Mouse (Mus musculus): ENCODE data around the gene Cpeb3.
A peak's percentile ranks its signal among the peaks of the same experiment; 100 is the strongest.

Gene Cpeb3

DNA sequence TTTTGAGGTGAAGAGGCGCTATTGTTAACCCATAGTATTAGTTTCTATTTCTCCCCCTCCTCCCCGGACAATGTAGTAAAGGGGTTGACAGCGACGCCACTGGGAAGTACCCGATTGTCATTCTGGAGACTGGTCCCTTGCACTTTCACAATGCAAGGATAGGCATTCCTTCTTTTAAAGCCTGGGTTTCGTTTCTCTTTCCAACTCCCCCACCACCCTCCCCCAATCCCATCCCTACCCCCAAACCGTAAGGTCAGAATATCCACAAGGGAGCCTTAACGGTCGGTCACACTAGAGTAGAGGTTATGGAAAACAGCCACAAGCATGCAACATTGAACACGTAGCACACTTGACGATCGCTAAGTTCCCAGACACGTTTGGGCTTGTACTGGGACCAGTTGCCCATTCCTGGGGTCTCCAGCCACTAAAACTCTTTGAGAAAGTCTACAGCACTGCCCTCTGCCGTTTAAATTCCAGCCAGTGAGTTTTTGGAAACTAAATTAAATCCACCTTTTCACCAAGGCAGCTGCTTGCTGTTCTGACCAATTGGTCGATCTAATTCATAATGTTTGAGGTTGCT is at the start of gene Cpeb3:
Gene Cpeb3, minus strand, starts transcription at position 426 of the 580 bp plus-strand sequence.
- Histone ChIP-seq H3K27me3 (ENCODE audit: insufficient read depth, low read length) (peaks cover 7% of the 10 kb centered on the region; the same call in 1 of the 2 replicates), H3K4me3 (replicated peaks; ENCODE audit: low read length) (peak within 1 kb of the TSS; percentile 99), H3K9me3 (ENCODE audit: low read length) (no peaks in the 10 kb centered on the region), H3K36me3 (ENCODE audit: insufficient read depth, low read length) (peaks cover 33% of the 10 kb centered on the region), H3K4me1 (replicated peaks; ENCODE audit: low read depth, low read length) (peaks cover 41% of the 10 kb centered on the region)
- TF ChIP-seq CTCF (conservative IDR thresholded peaks at IDR 0.05; ENCODE audit: low read length) = no peak; the same call in 1 of the 2 replicates
- no peak for TF ChIP-seq POU5F1 (IDR thresholded peaks at IDR 0.05; ENCODE audit: borderline replicate concordance, low read length)
- TF ChIP-seq NANOG (IDR thresholded peaks at IDR 0.05; ENCODE audit: borderline replicate concordance, low read length) = no peak

GRCm38 (mm10) chr19:37255321-37255720 is 46.9 kb upstream of the Cpeb3 start:
- Histone ChIP-seq H3K36me3 (ENCODE audit: insufficient read depth, low read length) (no peaks in the 10 kb centered on the region), H3K4me3 (replicated peaks; ENCODE audit: low read length) (no peak overlapping the region), H3K9me3 (ENCODE audit: low read length) (no peaks in the 10 kb centered on the region), H3K4me1 (replicated peaks; ENCODE audit: low read depth, low read length) (peaks cover 21% of the 10 kb centered on the region), H3K27me3 (ENCODE audit: insufficient read depth, low read length) (no peaks in the 10 kb centered on the region; the same call in 1 of the 2 replicates)
- 0 out of 2 replicates have a peak, but pooled peaks have one; percentile 4 for TF ChIP-seq CTCF (conservative IDR thresholded peaks at IDR 0.05; ENCODE audit: low read length)
- TF ChIP-seq POU5F1 (IDR thresholded peaks at IDR 0.05; ENCODE audit: borderline replicate concordance, low read length) = no peak

- Histone ChIP-seq H3K27me3 (ENCODE audit: insufficient read depth, low read length) (no peaks in the 10 kb centered on the region), H3K9me3 (ENCODE audit: low read length) (no peaks in the 10 kb centered on the region), H3K4me3 (replicated peaks; ENCODE audit: low read length) (peak overlapping the region; percentile 53), H3K36me3 (ENCODE audit: insufficient read depth, low read length) (no peaks in the 10 kb centered on the region), H3K4me1 (replicated peaks; ENCODE audit: low read depth, low read length) (peaks cover 12% of the 10 kb centered on the region)
- TF ChIP-seq CTCF (conservative IDR thresholded peaks at IDR 0.05; ENCODE audit: low read length) = no peak
- TF ChIP-seq NANOG (IDR thresholded peaks at IDR 0.05; ENCODE audit: borderline replicate concordance, low read length) = no peak
- no peak for TF ChIP-seq POU5F1 (IDR thresholded peaks at IDR 0.05; ENCODE audit: borderline replicate concordance, low read length)
These were observed 43.7 kb upstream of the Cpeb3 start for GRCm38 (mm10) chr19:37252104-37252503.

DNA sequence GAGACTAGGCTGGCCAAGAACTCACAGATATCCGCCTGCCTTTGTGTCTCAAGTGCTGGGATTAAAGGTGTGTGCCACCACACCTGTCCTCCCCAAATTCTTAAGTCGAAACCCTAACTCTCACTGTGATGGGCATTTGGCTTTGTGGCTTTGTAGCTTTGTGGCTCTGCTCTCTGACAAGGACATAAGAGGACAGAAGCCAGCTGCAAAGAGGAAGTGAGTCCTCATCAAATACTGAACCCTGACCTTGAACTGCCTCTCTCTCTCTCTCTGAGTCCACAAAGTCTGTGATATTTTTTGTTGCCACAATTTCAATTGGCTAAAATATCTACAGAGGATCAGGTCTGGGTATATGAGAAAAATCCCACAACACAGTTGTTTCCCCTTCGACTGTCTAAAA is 39.8 kb upstream of the Cpeb3 start:
- H3K36me3 ChIP-seq (ENCODE audit: insufficient read depth, low read length) = no peaks in the 10 kb centered on the region
- TF ChIP-seq POU5F1 (IDR thresholded peaks at IDR 0.05; ENCODE audit: borderline replicate concordance, low read length) (no peak), NANOG (IDR thresholded peaks at IDR 0.05; ENCODE audit: borderline replicate concordance, low read length) (no peak), CTCF (conservative IDR thresholded peaks at IDR 0.05; ENCODE audit: low read length) (no peak)
- H3K27me3 ChIP-seq (ENCODE audit: insufficient read depth, low read length) = no peaks in the 10 kb centered on the region
- H3K4me1 ChIP-seq (replicated peaks; ENCODE audit: low read depth, low read length) = peaks cover 12% of the 10 kb centered on the region
- no peak overlapping the region for H3K4me3 ChIP-seq (replicated peaks; ENCODE audit: low read length)
- H3K9me3 ChIP-seq (ENCODE audit: low read length) = no peaks in the 10 kb centered on the region

DNA sequence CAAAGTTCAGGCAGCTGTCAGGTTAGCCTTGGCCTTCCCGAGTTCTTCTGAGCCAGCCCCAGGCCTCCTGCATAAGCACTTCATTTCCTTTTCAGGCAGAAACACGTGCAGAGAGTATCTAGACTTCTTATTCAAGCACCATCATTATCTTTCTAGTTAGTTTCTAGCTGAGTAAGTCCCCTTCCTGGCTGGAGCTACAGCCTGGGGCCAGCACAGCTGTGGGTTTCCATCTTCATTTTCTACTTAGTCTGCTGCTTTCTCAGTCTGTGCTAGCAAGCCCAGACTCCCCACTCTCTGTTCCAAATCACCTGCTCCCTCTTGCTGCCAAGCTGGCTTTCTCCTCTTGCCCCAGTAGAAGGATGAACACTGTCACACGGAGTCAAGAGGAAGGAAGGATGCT is 38.5 kb upstream of the Cpeb3 start:
- no peaks in the 10 kb centered on the region for H3K9me3 ChIP-seq (ENCODE audit: low read length)
- no peaks in the 10 kb centered on the region for H3K27me3 ChIP-seq (ENCODE audit: insufficient read depth, low read length)
- peaks cover 4% of the 10 kb centered on the region for H3K4me1 ChIP-seq (replicated peaks; ENCODE audit: low read depth, low read length)
- no peak overlapping the region for H3K4me3 ChIP-seq (replicated peaks; ENCODE audit: low read length)
- TF ChIP-seq POU5F1 (IDR thresholded peaks at IDR 0.05; ENCODE audit: borderline replicate concordance, low read length) (no peak), NANOG (IDR thresholded peaks at IDR 0.05; ENCODE audit: borderline replicate concordance, low read length) (no peak), CTCF (conservative IDR thresholded peaks at IDR 0.05; ENCODE audit: low read length) (no peak)
- no peaks in the 10 kb centered on the region for H3K36me3 ChIP-seq (ENCODE audit: insufficient read depth, low read length)

- Histone ChIP-seq H3K4me1 (replicated peaks; ENCODE audit: low read depth, low read length) (peaks cover 13% of the 10 kb centered on the region), H3K36me3 (ENCODE audit: insufficient read depth, low read length) (no peaks in the 10 kb centered on the region), H3K4me3 (replicated peaks; ENCODE audit: low read length) (no peak overlapping the region), H3K27me3 (ENCODE audit: insufficient read depth, low read length) (no peaks in the 10 kb centered on the region), H3K9me3 (ENCODE audit: low read length) (no peaks in the 10 kb centered on the region)
- TF ChIP-seq CTCF (conservative IDR thresholded peaks at IDR 0.05; ENCODE audit: low read length) = no peak
- no peak for TF ChIP-seq NANOG (IDR thresholded peaks at IDR 0.05; ENCODE audit: borderline replicate concordance, low read length)
- no peak for TF ChIP-seq POU5F1 (IDR thresholded peaks at IDR 0.05; ENCODE audit: borderline replicate concordance, low read length)
These were observed 34.3 kb upstream of the Cpeb3 start for GRCm38 (mm10) chr19:37242707-37243106.

DNA sequence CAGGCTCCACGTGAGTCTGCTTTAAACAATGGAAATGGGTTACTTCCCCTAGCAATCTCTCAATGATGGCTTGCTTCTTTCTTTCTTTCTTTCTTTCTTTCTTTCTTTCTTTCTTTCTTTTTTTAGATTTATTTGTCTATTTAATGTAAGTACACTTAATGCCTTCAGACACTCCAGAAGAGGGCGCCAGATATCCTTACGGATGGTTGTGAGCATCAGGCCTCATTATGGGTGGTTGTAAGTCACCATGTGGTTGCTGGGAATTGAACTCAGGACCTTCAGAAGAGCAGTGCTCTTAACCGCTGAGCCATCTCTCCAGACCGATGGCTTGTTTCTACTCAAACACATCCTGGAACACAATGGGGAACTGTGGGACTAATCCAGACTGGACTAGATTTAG is 32.8 kb upstream of the Cpeb3 start:
- Histone ChIP-seq H3K9me3 (ENCODE audit: low read length) (no peaks in the 10 kb centered on the region), H3K4me1 (replicated peaks; ENCODE audit: low read depth, low read length) (peaks cover 14% of the 10 kb centered on the region), H3K36me3 (ENCODE audit: insufficient read depth, low read length) (no peaks in the 10 kb centered on the region), H3K27me3 (ENCODE audit: insufficient read depth, low read length) (peaks cover 10% of the 10 kb centered on the region), H3K4me3 (replicated peaks; ENCODE audit: low read length) (no peak overlapping the region)
- peak; percentile 35 for TF ChIP-seq CTCF (conservative IDR thresholded peaks at IDR 0.05; ENCODE audit: low read length)
- no peak for TF ChIP-seq NANOG (IDR thresholded peaks at IDR 0.05; ENCODE audit: borderline replicate concordance, low read length)

DNA sequence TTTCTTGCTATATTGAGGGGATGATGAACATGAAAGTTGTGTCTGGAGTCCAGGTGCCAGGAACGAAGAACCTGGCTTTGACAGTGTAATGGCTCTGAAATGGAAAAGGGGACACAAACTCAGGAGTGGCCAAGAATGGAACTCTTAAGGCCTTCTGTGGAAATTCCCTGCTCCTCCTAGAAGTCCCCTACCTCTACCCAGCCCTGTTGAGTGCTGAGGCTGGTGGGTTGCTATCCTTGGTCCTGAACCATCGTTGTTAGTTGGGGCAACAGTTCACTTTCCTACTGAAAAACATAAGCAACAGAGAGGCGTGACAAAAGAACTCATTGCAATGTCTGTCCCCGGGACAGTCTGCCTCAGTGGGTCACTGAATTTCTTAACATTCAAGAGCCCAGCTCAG is 30.7 kb upstream of the Cpeb3 start:
- peaks cover 29% of the 10 kb centered on the region for H3K27me3 ChIP-seq (ENCODE audit: insufficient read depth, low read length)

DNA sequence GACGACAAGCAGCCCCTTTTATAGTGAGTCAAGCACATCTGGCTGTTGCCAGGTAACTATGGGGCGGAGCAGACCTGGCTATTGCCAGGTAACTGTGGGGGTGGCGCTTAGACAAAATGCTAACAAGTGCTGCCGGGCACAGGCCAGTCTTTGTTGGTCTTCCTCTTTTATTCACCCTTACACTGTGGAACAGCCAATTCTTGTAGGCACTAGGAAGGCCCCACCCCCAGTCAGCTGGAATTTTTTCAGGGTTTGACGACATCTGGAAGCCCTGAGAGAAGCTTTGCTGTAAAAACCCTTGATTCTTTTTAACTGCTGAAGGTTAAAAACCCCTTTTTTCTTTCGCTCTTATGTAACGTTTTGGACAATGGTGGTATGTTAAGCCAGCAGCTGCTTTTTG is 30.2 kb upstream of the Cpeb3 start:
- Histone ChIP-seq H3K4me1 (replicated peaks; ENCODE audit: low read depth, low read length) (peaks cover 18% of the 10 kb centered on the region), H3K4me3 (replicated peaks; ENCODE audit: low read length) (no peak overlapping the region), H3K36me3 (ENCODE audit: insufficient read depth, low read length) (no peaks in the 10 kb centered on the region), H3K27me3 (ENCODE audit: insufficient read depth, low read length) (peaks cover 33% of the 10 kb centered on the region), H3K9me3 (ENCODE audit: low read length) (no peaks in the 10 kb centered on the region)
- TF ChIP-seq NANOG (IDR thresholded peaks at IDR 0.05; ENCODE audit: borderline replicate concordance, low read length) = no peak
- no peak for TF ChIP-seq POU5F1 (IDR thresholded peaks at IDR 0.05; ENCODE audit: borderline replicate concordance, low read length)
- TF ChIP-seq CTCF (conservative IDR thresholded peaks at IDR 0.05; ENCODE audit: low read length) = no peak

More for the DNA sequence above, 30.7 kb upstream of the Cpeb3 start:
- TF ChIP-seq NANOG (IDR thresholded peaks at IDR 0.05; ENCODE audit: borderline replicate concordance, low read length) = no peak
- peaks cover 18% of the 10 kb centered on the region for H3K4me1 ChIP-seq (replicated peaks; ENCODE audit: low read depth, low read length)
- no peaks in the 10 kb centered on the region for H3K9me3 ChIP-seq (ENCODE audit: low read length)
- H3K36me3 ChIP-seq (ENCODE audit: insufficient read depth, low read length) = no peaks in the 10 kb centered on the region
- H3K4me3 ChIP-seq (replicated peaks; ENCODE audit: low read length) = no peak overlapping the region

All from E14TG2a.4 (cell line).